Mouse (Mus musculus) forebrain, embryonic 11.5 days (tissue): ENCODE data around the gene Pdcd2. TPM values are rescaled to one million over a fixed set of nuclear protein-coding genes. Genes with fewer than 3 reads are reported as not detected.

Experiments used
- ATAC-seq: fragments of 200-750 bp; cut with Nextera tagmentation; replicated peaks from 2 replicates; pipeline ENCODE4 v1.8.0; 2017; ENCODE audit warnings: moderate TSS enrichment; ENCODE audit not compliant: low FRiP score
- DNase-seq: peaks from one replicate; pipeline ENCODE4 v3.0.0-alpha.2; 2017; ENCODE audit warnings: low spot score
- H3K27ac ChIP-seq: fragments of 300-500 bp; sonication (generic); 2 replicates; pipeline ENCODE4 v1.5.1; 2014; ENCODE audit warnings: low read depth, low read length
- H3K27me3 ChIP-seq: fragments of 300-500 bp; sonication (generic); 2 replicates; pipeline ENCODE4 v1.6.1; 2014; ENCODE audit warnings: mild to moderate bottlenecking, low read length, mixed read lengths; ENCODE audit not compliant: control insufficient read depth, insufficient read depth
- H3K36me3 ChIP-seq: fragments of 300-500 bp; sonication (generic); 2 replicates; pipeline ENCODE4 v1.6.1; 2014; ENCODE audit warnings: mild to moderate bottlenecking, low read length, moderate library complexity, mixed read lengths; ENCODE audit not compliant: control insufficient read depth, insufficient read depth
- H3K4me1 ChIP-seq: fragments of 300-500 bp; sonication (generic); replicated peaks from 2 replicates; pipeline ENCODE4 v1.6.1; 2014; ENCODE audit warnings: low read length, mixed read lengths; ENCODE audit not compliant: control insufficient read depth, insufficient read depth
- H3K4me2 ChIP-seq: fragments of 300-500 bp; sonication (generic); 2 replicates; pipeline ENCODE4 v1.6.1; 2014; ENCODE audit warnings: low read depth, mild to moderate bottlenecking, low read length, moderate library complexity, mixed read lengths; ENCODE audit not compliant: severe bottlenecking
- H3K4me3 ChIP-seq: fragments of 300-500 bp; sonication (generic); 2 replicates; pipeline ENCODE4 v1.5.1; 2014; ENCODE audit warnings: low read depth, low read length
- H3K9ac ChIP-seq: fragments of 300-500 bp; sonication (generic); 2 replicates; pipeline ENCODE4 v1.6.1; 2014; ENCODE audit warnings: low read length
- H3K9me3 ChIP-seq: fragments of 300-500 bp; sonication (generic); 2 replicates; pipeline ENCODE4 v1.6.1; 2016; ENCODE audit warnings: low read length, mixed read lengths; ENCODE audit not compliant: control insufficient read depth
- WGBS: fragments of 180-500 bp; shearing (Covaris S2); extraction: QIAGEN DNeasy Blood & Tissue Kit; methylation state at CpG from one replicate; pipeline ENCODE4 v1.1.7; 2014; 5-methylcytosine and 5-hydroxymethylcytosine counted together
- polyA plus RNA-seq: library from polyadenylated mRNA; unstranded; fragments of >200 nt; fragmentation: Nextera tagmentation; extraction: Ambion mirVana; gene quantifications from 2 replicates; pipeline ENCODE4 v1.2.1, GENCODE M21; 2014

Pdcd2 gene
- polyA plus RNA-seq, 1 experiment from 2014 or later = 53.0 TPM

DNA sequence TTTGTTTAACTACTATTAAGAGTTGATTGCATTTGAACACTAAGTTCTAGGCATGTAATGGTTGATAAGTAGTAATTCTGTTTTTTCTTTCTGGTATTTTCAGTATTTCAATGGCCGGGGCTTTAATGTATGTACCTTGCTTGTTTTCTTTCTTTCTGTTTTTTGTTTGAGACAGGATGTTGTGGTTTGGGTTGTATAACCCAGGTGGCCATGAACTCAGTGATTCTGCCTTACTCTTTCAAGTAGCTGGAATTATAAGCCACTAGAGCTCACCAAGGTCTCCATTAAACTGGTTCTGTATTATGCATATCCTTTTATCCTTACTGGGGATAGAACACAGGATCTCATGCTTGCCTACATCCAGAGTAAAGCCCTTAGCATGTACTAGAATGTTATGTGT is 8.3 kb downstream of the Pdcd2 start:
- no peak overlapping the region for H3K27ac ChIP-seq
- H3K4me2 ChIP-seq = no peak overlapping the region
- no peaks in the 10 kb centered on the region for H3K4me1 ChIP-seq
- peaks cover 3% of the 10 kb centered on the region for H3K36me3 ChIP-seq
- H3K9ac ChIP-seq = no peak overlapping the region
- no peak overlapping the region for H3K4me3 ChIP-seq
- no peak for ATAC-seq
- DNase-seq = no peak
- no peaks in the 10 kb centered on the region for H3K9me3 ChIP-seq
- WGBS = 100% methylated on average over 1 of the region's 1 CpGs
- no peaks in the 10 kb centered on the region for H3K27me3 ChIP-seq

- 92% methylated on average over 5 of the region's 5 CpGs for WGBS
- H3K9me3 ChIP-seq = no peaks in the 10 kb centered on the region
- ATAC-seq (no peak), DNase-seq (no peak)
- no peak overlapping the region for H3K9ac ChIP-seq
- no peak overlapping the region for H3K27ac ChIP-seq
- no peak overlapping the region for H3K4me2 ChIP-seq
- no peaks in the 10 kb centered on the region for H3K27me3 ChIP-seq
- no peak overlapping the region for H3K4me3 ChIP-seq
- H3K4me1 ChIP-seq = no peaks in the 10 kb centered on the region
- peaks cover 3% of the 10 kb centered on the region for H3K36me3 ChIP-seq
Observed at GRCm38 (mm10) chr17:15518186-15518585, 8.9 kb downstream of the Pdcd2 start.

DNA sequence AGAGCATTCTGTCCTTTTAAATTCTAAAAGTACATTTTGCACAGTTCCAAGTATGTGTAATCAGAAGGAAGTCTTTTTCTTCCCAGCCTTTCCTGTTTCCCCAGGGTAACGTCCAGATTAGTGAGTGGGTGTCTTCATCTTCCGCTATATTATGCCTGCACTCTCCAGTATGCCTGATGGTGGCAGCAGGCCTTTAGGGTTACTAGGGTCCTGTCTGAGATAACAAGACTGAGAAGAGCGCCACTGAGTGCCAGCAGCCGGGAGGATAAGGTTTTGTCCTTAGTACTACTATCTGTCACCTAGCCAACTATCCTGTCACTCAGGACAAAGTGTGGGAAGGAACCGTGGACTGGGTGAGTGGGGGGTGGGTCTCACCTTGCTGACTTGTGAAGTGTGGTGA is 9.3 kb downstream of the Pdcd2 start:
- Histone ChIP-seq H3K4me2 (no peak overlapping the region), H3K36me3 (peaks cover 3% of the 10 kb centered on the region), H3K9me3 (no peaks in the 10 kb centered on the region), H3K27me3 (no peaks in the 10 kb centered on the region), H3K4me1 (no peaks in the 10 kb centered on the region), H3K4me3 (no peak overlapping the region), H3K27ac (no peak overlapping the region), H3K9ac (no peak overlapping the region)
- ATAC-seq = no peak
- no peak for DNase-seq
- WGBS = 79% methylated on average over 5 of the region's 5 CpGs

DNA sequence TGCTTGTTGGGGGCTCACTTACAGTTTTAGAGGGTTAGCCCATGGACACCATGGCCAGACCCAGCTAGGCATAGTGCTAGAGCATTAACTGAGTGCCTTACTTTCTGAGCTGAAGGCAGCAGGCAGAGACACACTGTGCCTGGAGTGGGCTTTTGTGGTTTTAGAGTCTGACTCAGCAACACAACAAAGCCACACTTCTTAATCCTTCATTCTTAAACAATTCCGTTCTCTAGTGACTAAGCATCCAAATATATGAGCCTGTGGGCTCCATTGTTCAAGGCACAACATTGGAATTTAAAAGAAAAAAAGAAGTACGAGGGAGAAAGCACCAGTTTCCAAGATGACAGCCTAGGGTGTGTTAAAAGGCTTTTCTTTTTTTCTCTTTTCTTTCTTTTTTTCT is 16.4 kb downstream of the Pdcd2 start:
- Histone ChIP-seq H3K4me1 (no peaks in the 10 kb centered on the region), H3K4me3 (no peak overlapping the region), H3K27ac (no peak overlapping the region), H3K9me3 (no peaks in the 10 kb centered on the region), H3K9ac (no peak overlapping the region), H3K36me3 (peaks cover 24% of the 10 kb centered on the region), H3K4me2 (no peak overlapping the region), H3K27me3 (no peaks in the 10 kb centered on the region)
- ATAC-seq (no peak), DNase-seq (no peak)
- WGBS = 75% methylated on average over 2 of the region's 2 CpGs

DNA sequence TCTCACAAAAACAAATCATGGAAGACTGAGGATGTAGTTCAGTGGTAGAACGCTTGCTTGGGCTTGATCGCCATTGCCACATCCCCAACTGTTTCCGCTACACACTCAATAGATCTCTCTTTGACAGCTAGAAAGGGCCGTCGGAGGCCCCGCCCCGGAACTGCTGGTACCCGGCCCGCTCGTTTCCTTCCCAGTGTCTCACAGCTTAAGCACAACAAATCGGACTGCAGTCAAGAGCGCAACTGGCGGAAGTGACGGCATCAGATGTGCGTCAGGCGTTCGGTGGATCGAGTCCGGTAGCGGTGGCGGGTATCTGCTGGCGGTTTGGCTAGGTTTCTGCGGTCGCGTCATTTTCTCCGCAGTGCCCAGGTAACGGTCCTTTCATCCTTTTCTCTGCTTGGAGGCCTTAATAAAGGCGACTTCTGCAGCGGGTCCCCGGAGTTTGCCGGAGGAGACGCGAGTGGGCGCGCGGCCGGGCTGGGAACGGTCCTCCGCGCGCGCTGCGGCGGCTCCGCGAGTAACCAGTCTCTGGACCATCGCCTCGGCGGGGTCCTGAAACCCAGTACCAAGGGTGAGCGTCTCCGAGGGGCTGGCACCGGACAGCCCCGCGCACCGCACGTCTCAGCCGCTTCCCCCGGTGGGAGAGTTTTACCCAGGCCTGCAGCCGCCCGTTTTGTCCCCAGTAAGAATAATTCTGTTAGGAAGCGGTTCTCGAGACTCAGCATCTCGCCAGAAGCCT is 27.3 kb downstream of the Pdcd2 start, which contains the start of the genes Psmb1 and Tbp:
TSS of gene Psmb1 (minus strand) at position 96 of the 739 bp plus-strand sequence.
TSS of gene Tbp (plus strand) at position 233 of the 739 bp plus-strand sequence.
- H3K4me1 ChIP-seq = peaks cover 9% of the 10 kb centered on the region; the same call in 1 of the 2 replicates
- WGBS = under 1% methylated on average over 63 of the region's 63 CpGs
- no peaks in the 10 kb centered on the region for H3K27me3 ChIP-seq
- peak within 1 kb of the TSS; percentile 91 for H3K4me3 ChIP-seq
- H3K4me2 ChIP-seq = peak within 1 kb of the TSS; percentile 77
- peak; percentile 93 for ATAC-seq
- no peaks in the 10 kb centered on the region for H3K9me3 ChIP-seq
- H3K9ac ChIP-seq = peak within 1 kb of the TSS; percentile 88
- peak; percentile 98 for DNase-seq
- peak within 1 kb of the TSS; percentile 8; the same call in 1 of the 2 replicates for H3K27ac ChIP-seq
- peaks cover 8% of the 10 kb centered on the region for H3K36me3 ChIP-seq

GRCm38 (mm10) chr17:15498753-15499113 is 28.4 kb downstream of the Pdcd2 start:
- peak overlapping the region; percentile 90 for H3K4me3 ChIP-seq
- H3K27me3 ChIP-seq = no peaks in the 10 kb centered on the region
- DNase-seq = no peak
- no peaks in the 10 kb centered on the region; the same call in 1 of the 2 replicates for H3K36me3 ChIP-seq
- peak overlapping the region; percentile 77 for H3K4me2 ChIP-seq
- H3K9ac ChIP-seq = peak overlapping the region; percentile 88
- H3K9me3 ChIP-seq = no peaks in the 10 kb centered on the region
- H3K27ac ChIP-seq = no peak overlapping the region
- ATAC-seq = no peak
- H3K4me1 ChIP-seq = peaks cover 9% of the 10 kb centered on the region; the same call in 1 of the 2 replicates
- WGBS = 41% methylated on average over 7 of the region's 7 CpGs

GRCm38 (mm10) chr17:15497882-15498752 is 29.0 kb downstream of the Pdcd2 start:
- Histone ChIP-seq H3K4me1 (peaks cover 9% of the 10 kb centered on the region; the same call in 1 of the 2 replicates), H3K4me3 (peak overlapping the region; percentile 90), H3K36me3 (peaks cover 2% of the 10 kb centered on the region; the same call in 1 of the 2 replicates), H3K9ac (peak overlapping the region; percentile 88), H3K27me3 (no peaks in the 10 kb centered on the region), H3K4me2 (peak overlapping the region; percentile 77), H3K27ac (peak overlapping the region; percentile 84), H3K9me3 (no peaks in the 10 kb centered on the region)
- DNase-seq (peak; percentile 96), ATAC-seq (peak; percentile 96)
- under 1% methylated on average over 50 of the region's 50 CpGs for WGBS

GRCm38 (mm10) chr17:15490542-15490941 is 36.6 kb downstream of the Pdcd2 start:
- ATAC-seq (no peak), DNase-seq (no peak)
- no peaks in the 10 kb centered on the region for H3K4me1 ChIP-seq
- no peaks in the 10 kb centered on the region for H3K27me3 ChIP-seq
- no peak overlapping the region for H3K4me2 ChIP-seq
- peaks cover 17% of the 10 kb centered on the region for H3K36me3 ChIP-seq
- no peak overlapping the region for H3K9ac ChIP-seq
- H3K4me3 ChIP-seq = no peak overlapping the region
- 95% methylated on average over 7 of the region's 7 CpGs for WGBS
- no peaks in the 10 kb centered on the region for H3K9me3 ChIP-seq
- no peak overlapping the region for H3K27ac ChIP-seq
